Mouse (Mus musculus): ENCODE results near the gene Cfdp1.

- TF ChIP-seq CTCF (IDR thresholded peaks at IDR 0.05; ENCODE audit: low read depth) (no peak), EP300 (optimal IDR thresholded peaks at IDR 0.05) (no peak)
These were observed 11.8 kb upstream of the Cfdp1 start for GRCm38 (mm10) chr8:111865857-111866256.
